In the genomic region with DNA sequence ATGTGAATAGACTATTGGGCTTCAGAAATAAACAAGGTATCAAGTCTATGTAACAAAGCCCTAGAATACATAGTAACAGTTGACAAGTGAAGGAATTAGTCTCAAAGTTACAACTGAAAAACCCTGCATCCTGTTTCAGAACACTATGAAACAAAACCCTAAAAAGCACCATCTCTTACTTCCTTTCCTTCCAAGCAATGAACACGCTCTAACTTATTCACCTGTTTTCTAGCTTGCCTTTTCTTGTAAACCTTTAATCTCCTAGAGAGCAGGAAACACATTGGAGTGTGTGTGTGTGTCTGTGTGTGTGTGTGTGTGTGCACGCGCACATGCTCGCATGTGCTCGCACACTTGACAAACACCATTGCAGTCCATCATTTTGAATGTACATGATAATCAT, we compare ENCODE assay signal across 25 mouse cellular contexts. TPM values are rescaled to one million over a fixed set of nuclear protein-coding genes. Genes with fewer than 3 reads are reported as not detected.
A peak's percentile ranks its signal among the peaks of the same experiment; 100 is the strongest.
DNase-seq lines count a peak whose midpoint lies in the region; ATAC-seq and TF ChIP-seq lines count a peak whose summit lies in the region.
"Had no signal": no experiment of that assay in that cellular context is flagged by ENCODE, and none has a peak within 500 bp of the region (broad histone marks: within the 10 kb centered on the region; RNA-seq: fewer than 3 reads in every experiment).

No protein-coding gene starts in this region.

- no peak for TF ChIP-seq RAD21 in CH12.LX (IDR thresholded peaks at IDR 0.05; ENCODE audit: low read depth, low read length)

- H3K4me2 ChIP-seq in CH12.LX (ENCODE audit: insufficient read depth, low read depth, poor library complexity, severe bottlenecking), result no peak overlapping the region
- H3K4me2 ChIP-seq: forebrain, embryonic 13.5 days; heart, embryonic 11.5 days; hindbrain, embryonic 12.5 days; hindbrain, embryonic 15.5 days; intestine, embryonic 15.5 days had no signal

- peak overlapping the region; percentile 18; the same call in 1 of the 2 replicates for H3K27ac ChIP-seq in thymus, adult 2 months (ENCODE audit: control insufficient read depth, insufficient read depth, low read length)
- no peak overlapping the region for H3K27ac ChIP-seq in CH12.LX (ENCODE audit: insufficient read depth, low read depth)
- H3K27ac ChIP-seq: forebrain, embryonic 10.5 days; forebrain, embryonic 13.5 days; gastrocnemius, adult 2 months; hindbrain, embryonic 12.5 days; hindbrain, embryonic 15.5 days; intestine, embryonic 15.5 days had no signal

- dilution Hi-C loops in CH12.LX (cut with MboI; ENCODE audit: extremely low pct_ligation_motif_present, extremely low pct_unique_long_range_greater_than_20kb, low sequenced_read_pairs), result no loop called here

- no peak for TF ChIP-seq EP300 in CH12.LX (IDR thresholded peaks at IDR 0.05; ENCODE audit: low read length)

- TF ChIP-seq CTCF in thymus, adult 2 months (IDR thresholded peaks at IDR 0.05; ENCODE audit: borderline replicate concordance, control insufficient read depth, extremely low read depth, insufficient read depth, low read length, poor library complexity), result no peak
- TF ChIP-seq CTCF in CH12.LX (conservative IDR thresholded peaks at IDR 0.05 in 1 of 2, IDR thresholded peaks at IDR 0.05 in 1 of 2; ENCODE audit: low read depth in 2 of 2, low read length in 2 of 2), result no peak
- no peak for TF ChIP-seq CTCF in lung, adult 2 months (IDR thresholded peaks at IDR 0.05; ENCODE audit: insufficient read depth, low read length)

- WGBS in thymus, adult 2 months, result 51% methylated on average over 5 of the region's 5 CpGs
- 82% methylated on average over 5 of the region's 5 CpGs for WGBS in lung, adult 2 months

- peak; percentile 70 for ATAC-seq in inflammation-experienced regulatory T-cells, adult 6 months
- ATAC-seq: forebrain, embryonic 13.5 days; forebrain, embryonic 16.5 days; intestine, embryonic 15.5 days; Patski had no signal

- in situ Hi-C loops in CH12.LX (cut with MboI; ENCODE audit: low pct_ligation_motif_present, low pct_unique_long_range_greater_than_20kb, low sequenced_read_pairs), result no loop called here

- TF ChIP-seq POLR2A in thymus, adult 2 months (IDR thresholded peaks at IDR 0.05; ENCODE audit: control insufficient read depth, extremely low read depth, insufficient read depth, low read length, poor library complexity), result no peak
- TF ChIP-seq POLR2A in CH12.LX (IDR thresholded peaks at IDR 0.05; ENCODE audit: low read depth, low read length), result no peak
- no peak for TF ChIP-seq POLR2A in lung, adult 2 months (IDR thresholded peaks at IDR 0.05; ENCODE audit: borderline replicate concordance, extremely low read depth, low read depth, low read length)

- H3K27me3 ChIP-seq in thymus, adult 2 months (ENCODE audit: control insufficient read depth, insufficient read depth, low read length), result no peaks in the 10 kb centered on the region
- H3K27me3 ChIP-seq in CH12.LX (replicated peaks), result no peaks in the 10 kb centered on the region
- H3K27me3 ChIP-seq: forebrain, embryonic 13.5 days; hindbrain, embryonic 12.5 days; hindbrain, embryonic 15.5 days; intestine, embryonic 15.5 days; Patski had no signal

- H3K9ac ChIP-seq in CH12.LX (ENCODE audit: insufficient read depth, low read depth), result no peak overlapping the region
- H3K9ac ChIP-seq: forebrain, embryonic 13.5 days; hindbrain, embryonic 12.5 days; hindbrain, embryonic 15.5 days; intestine, embryonic 15.5 days had no signal

- no peak for DNase-seq in thymus, adult 2 months
- no peak for DNase-seq in thymus, adult 18-20 months
- DNase-seq in CD4-positive helper T cell, adult 2 months (ENCODE audit: low read depth, low spot score), result peak; percentile 73
- DNase-seq in CH12.LX (ENCODE audit: extremely low read depth), result no peak
- DNase-seq in frontal cortex, postnatal 14 days (ENCODE audit: low spot score in 2 of 2), result no peak
- DNase-seq in lung, adult 2 months, result no peak
- DNase-seq in frontal cortex, postnatal 25 days (ENCODE audit: low spot score in 2 of 2), result no peak
- DNase-seq: adrenal gland, adult 8-10 months; adrenal gland, postnatal 25 days; cerebellum, adult 18-20 months; cerebellum, adult 9-10 months; cerebellum, postnatal 14 days; gastrocnemius, adult 2 months; gastrocnemius, postnatal 14 days; heart, adult 11 months had no signal

- peaks cover 2% of the 10 kb centered on the region for H3K9me3 ChIP-seq in CH12.LX (replicated peaks; ENCODE audit: low read length)
- H3K9me3 ChIP-seq: forebrain, embryonic 13.5 days; G1E; hindbrain, embryonic 12.5 days; hindbrain, embryonic 15.5 days; intestine, embryonic 15.5 days had no signal

- H3K79me2 ChIP-seq in CH12.LX (replicated peaks; ENCODE audit: control insufficient read depth, extremely low read depth, insufficient read depth, poor library complexity, severe bottlenecking), result no peaks in the 10 kb centered on the region

- no peak overlapping the region for H3K4me3 ChIP-seq in thymus, adult 2 months (ENCODE audit: control insufficient read depth, insufficient read depth, low read length)
- no peak overlapping the region for H3K4me3 ChIP-seq in CH12.LX (replicated peaks in 1 of 3; ENCODE audit: low read depth in 2 of 3, low read length in 2 of 3, poor library complexity in 1 of 3)
- H3K4me3 ChIP-seq in lung, adult 2 months (replicated peaks; ENCODE audit: extremely low read depth, low read depth, low read length), result no peak overlapping the region
- H3K4me3 ChIP-seq: forebrain, embryonic 10.5 days; forebrain, embryonic 13.5 days; gastrocnemius, adult 2 months; hindbrain, embryonic 12.5 days; hindbrain, embryonic 15.5 days; intestine, embryonic 15.5 days had no signal

- no peaks in the 10 kb centered on the region for H3K36me3 ChIP-seq in thymus, adult 2 months (ENCODE audit: control insufficient read depth, insufficient read depth, low read length)
- H3K36me3 ChIP-seq in CH12.LX (replicated peaks in 1 of 2; ENCODE audit: control insufficient read depth in 1 of 2, insufficient read depth in 1 of 2, low read length in 1 of 2), result no peaks in the 10 kb centered on the region
- H3K36me3 ChIP-seq: G1E; intestine, embryonic 15.5 days had no signal

- peaks cover 26% of the 10 kb centered on the region for H3K4me1 ChIP-seq in thymus, adult 2 months (replicated peaks; ENCODE audit: control insufficient read depth, insufficient read depth, low read length)
- H3K4me1 ChIP-seq in CH12.LX (ENCODE audit: control insufficient read depth in 1 of 2, insufficient read depth in 2 of 2), result peaks cover 10 to 14% of the 10 kb centered on the region in 2 experiments; a peak in 3 of 4 replicates
- no peaks in the 10 kb centered on the region; the same call in 1 of the 2 replicates for H3K4me1 ChIP-seq in lung, adult 2 months (ENCODE audit: control insufficient read depth, insufficient read depth, low read length)

TF ChIP-seq in CH12.LX, 34 proteins besides CTCF, POLR2A, EP300 and RAD21:
- TF ChIP-seq BHLHE40 (IDR thresholded peaks at IDR 0.05; ENCODE audit: low read depth, low read length) (peak; percentile 35; the same call in 1 of the 2 replicates), HCFC1 (IDR thresholded peaks at IDR 0.05; ENCODE audit: low read depth, low read length) (no peak)

RNA-seq across cellular contexts. Expression of gene Tet1, which starts 49.8 kb away (rescaled TPM):
- 5.7 and 6.7 TPM in 2 replicates for polyA plus RNA-seq in thymus, adult 2 months (2012; rRNA removed)
- total RNA-seq in CH12.LX (2012; rRNA removed), result 0.50 and 0.55 TPM in 2 replicates
- 0.23 and 0.31 TPM in 2 replicates for total RNA-seq in CH12.LX (2014; rRNA removed)
- polyA plus RNA-seq in CH12.LX (2012; ENCODE audit: insufficient read length, low read depth), result 0.34 and 0.60 TPM in 2 replicates
- polyA plus RNA-seq in inflammation-experienced regulatory T-cells, adult 6 months (2017; shearing (Covaris generic)), result 1 to 10 TPM; 2.6 to 9.0 (median 8.5) TPM
- polyA plus RNA-seq in lung, adult 2 months (2012; rRNA removed), result 2.4 and 3.2 TPM in 2 replicates
- polyA plus RNA-seq: G1E had no signal
